Mouse (Mus musculus) layer of hippocampus, adult 8-10 months (tissue): ENCODE measurements around the gene B430218F22Rik. TPM values are rescaled to one million over a fixed set of nuclear protein-coding genes. Genes with fewer than 3 reads are reported as not detected.
"Not testable (repeated sequence)": the region's sequence is repeated elsewhere in the genome, so short reads cannot be mapped to it uniquely, and the experiment has no call there.

Source experiments
- DNase-seq, 2 experiments: peaks; one replicate each; pipeline ENCODE4 v3.0.0; 2022; ENCODE audit warnings: low spot score in 2 of 2
- total RNA-seq, 4 experiments: library from RNA; stranded (reverse); gene quantifications; 2 replicates each; pipeline ENCODE4 v1.2.4; 2022

Gene B430218F22Rik
- total RNA-seq = under 1 TPM in 3 of 4 experiments, not detected in 1; 0.41 to 0.74 (median 0.59) TPM

DNA sequence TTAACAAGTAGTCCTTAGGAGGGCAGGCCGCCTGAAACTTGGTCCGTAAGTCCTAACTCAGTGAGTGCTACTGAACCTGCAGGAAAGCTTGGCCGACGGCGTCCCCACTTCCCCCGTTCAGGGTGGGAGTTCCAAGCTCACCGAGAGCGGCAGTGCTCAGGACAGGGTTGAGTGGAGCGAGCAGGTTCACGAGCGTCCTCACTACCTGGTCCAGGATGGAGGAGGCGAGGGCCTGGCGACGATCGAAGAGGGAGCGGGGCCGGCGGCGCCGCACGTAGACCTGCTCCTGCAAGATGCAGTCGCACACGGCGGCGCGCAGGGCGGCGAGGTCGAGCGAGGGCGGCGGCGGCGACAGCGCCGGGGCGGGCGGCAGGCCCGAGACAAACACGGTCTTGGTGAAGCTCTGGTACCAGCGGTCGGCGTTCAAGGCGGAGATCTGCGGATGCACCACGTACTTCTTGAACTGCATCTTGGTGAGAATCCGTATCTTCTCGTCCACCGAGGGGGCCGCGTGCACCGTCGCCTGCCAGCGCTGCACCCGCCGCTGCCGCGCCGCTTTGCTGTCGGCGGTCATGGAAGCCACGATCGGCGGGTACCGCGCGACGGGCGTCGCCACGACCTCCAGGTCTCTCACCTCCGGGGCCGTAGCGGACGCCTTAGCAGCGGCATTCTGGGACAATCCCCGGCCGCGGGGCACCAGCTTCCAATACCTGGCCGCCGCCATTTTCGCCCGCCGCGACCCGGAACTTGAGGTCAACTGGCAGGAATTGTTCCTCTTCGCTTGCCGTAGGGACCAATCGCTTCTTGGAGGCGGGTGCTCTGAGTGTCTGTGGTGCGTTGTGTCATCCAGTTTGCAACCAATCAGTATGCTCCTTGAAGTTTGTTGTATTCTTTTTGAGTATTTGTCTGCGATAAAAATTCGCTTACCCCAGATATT is at the start of gene B430218F22Rik, which contains the start of gene Mrps30:
Gene B430218F22Rik (plus strand): TSS at position 120 of the 937 bp plus-strand sequence.
Gene Mrps30 (minus strand): TSS at position 742 of the 937 bp plus-strand sequence.
- peak; percentile 92 to 95 for DNase-seq

DNA sequence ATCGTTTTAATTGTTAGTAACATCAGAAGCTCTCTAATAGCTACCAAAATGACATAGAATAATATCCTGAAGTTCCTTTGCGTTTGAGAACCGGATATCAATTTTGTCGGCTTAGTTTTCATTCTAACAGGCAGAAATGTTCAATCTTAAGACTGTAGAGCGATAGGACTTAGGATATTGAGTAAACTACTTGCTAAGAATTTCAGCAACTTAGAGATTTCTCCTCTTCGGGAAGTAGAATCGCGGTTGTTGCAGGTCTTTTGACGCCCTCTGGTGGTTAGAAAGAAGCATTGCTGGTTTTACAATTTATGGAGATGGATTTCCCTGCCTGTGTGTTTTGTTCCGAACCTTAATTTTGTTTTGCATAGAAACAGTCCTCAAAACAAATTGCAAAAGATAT is 36.2 kb upstream of the B430218F22Rik start:
- no peak for DNase-seq

DNA sequence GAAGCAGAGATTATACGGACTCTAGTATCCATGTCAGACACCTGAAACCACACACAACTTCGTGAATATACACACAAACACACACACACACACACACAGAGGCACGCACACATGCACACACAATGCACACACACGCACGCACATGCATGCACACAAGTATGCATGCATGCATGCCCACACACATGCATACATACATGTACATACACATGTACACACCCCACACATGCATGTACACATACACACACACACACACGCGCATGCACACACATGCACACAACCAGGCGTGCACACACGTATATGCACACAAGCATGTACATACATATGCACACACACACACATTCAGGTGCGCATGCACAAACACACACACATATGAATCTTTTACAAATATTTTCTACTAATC is 35.6 kb upstream of the B430218F22Rik start:
- DNase-seq = no peak

DNA sequence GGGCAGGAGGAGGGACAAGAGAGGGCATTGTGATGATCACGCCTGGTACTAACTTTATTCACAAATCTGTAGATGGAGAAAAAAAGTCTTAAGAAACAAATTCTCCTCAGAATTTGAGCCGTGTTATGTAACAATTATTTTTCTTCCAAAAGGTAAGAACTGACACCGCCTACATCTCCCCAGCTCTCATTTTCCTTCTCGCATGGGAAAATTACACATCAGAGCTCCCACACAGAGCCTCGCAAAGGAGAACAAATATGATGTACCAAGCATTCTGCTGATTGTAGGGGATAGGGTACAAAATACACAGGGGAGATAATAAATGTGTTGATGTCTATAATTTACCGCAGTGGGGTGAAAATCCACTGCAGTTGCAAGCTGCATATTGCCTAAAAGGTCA is 23.1 kb upstream of the B430218F22Rik start:
- DNase-seq = peak in 1 of 2 experiments; percentile 23

DNA sequence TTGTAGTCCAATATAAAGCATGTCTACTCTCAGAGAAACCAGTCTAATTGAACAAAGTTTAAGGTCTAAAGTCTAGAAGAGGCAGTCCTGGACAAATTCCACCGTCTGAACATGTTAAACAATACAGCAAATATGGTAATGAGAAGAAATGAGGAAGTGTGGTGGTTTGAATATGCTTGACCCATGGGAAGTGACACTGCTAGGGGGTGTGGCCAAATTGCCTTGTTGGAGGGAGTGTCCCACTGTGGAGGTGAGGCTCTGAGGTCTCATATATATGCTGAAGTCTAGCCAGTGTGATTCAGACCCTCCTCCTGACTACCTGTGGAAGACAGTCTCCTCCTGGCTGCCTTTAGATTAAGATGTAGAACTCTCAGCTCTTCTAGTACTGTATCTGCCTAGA is 20.7 kb upstream of the B430218F22Rik start:
- DNase-seq = no peak

DNA sequence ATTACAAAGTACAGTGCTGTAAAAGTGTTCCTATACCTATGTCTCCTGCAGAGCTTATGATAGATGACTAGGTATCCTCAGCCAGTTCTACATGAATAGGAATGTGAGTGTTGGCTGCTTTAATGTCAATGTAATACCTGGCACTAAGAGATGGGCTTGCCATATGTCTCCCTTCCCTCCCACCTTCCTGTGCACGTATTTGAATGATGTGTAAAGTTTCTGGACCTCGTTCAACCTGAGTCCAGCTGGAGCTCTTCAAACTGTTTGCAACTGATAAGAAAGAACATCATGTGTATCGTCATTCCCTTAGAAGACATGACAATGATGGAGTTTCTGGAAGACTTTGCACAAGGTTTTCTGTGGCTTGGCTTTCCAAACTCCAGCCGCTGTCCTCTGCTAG is 13.6 kb upstream of the B430218F22Rik start:
- DNase-seq = peak in 1 of 2 experiments; percentile 11

DNA sequence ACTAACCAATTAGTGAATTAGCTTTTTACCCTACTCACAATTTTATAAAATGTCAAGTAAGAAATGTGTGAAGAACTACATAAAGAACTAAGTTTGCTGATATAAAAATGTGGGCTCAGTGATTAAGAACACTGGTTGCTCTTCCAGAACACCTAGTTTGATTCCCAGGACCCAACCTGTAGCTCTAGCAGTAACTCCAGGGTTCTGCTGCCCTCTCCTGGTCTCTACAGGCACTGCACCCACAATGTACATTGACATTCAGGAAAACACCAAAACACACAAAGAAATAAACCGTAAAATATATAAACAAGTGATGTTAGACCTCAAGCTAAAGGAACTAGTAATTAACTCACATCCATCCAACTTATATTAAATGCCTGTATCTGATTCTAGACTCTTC is 7.3 kb upstream of the B430218F22Rik start:
- DNase-seq = peak; percentile 30 to 71

DNA sequence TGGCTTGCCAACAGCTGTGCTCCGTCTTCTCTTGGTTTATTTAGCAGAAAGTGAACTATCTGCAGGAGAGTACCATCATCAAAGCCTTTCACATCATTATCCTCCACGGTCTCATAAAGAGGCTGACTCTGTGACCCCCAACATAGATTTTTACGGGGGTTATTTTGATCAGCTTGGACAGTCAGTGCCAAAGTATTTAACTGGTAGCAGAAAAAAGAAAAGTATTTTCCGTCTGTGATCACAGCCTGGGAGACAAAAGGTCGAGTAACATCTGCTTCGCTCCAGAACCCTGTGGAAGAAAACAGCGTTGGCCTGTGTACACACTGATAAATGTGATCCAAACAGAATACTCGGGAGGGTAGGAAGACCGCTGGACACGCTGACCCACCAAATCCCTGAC is 6.0 kb upstream of the B430218F22Rik start:
- no peak for DNase-seq

DNA sequence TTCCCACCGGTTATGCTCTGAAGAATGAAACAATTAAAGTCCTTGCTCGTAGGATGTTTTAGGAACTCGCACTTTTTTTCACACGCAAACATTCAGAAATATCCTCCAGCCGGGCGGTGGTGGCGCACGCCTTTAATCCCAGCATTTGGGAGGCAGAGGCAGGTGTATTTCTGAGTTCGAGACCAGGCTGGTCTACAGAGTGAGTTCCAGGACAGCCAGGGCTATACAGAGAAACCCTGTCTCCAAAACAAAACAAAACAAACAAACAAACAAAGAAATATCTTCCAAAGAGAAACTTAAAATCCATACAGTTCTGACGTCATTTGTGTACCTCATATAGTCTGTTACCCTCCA is 995 bp downstream of the B430218F22Rik start:
- DNase-seq = not testable (repeated sequence)

DNA sequence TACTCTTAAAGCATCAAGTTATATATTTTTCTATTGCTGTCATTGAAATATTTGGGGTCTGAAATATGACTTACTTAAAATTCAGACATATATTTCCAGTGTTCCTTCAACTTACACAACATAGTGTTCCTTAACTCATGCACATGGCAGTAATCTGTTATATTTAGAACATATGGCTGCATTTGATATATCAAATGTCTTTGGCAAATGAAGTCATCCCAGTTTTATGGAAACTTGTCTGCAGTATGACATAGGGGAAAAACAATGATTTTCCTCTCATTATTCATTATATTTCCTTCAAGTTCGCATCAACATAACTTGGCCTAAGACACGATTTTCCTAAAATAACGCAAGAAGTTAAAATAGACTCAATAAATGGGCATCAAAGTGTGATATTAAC is 9.4 kb downstream of the B430218F22Rik start:
- DNase-seq = no peak

DNA sequence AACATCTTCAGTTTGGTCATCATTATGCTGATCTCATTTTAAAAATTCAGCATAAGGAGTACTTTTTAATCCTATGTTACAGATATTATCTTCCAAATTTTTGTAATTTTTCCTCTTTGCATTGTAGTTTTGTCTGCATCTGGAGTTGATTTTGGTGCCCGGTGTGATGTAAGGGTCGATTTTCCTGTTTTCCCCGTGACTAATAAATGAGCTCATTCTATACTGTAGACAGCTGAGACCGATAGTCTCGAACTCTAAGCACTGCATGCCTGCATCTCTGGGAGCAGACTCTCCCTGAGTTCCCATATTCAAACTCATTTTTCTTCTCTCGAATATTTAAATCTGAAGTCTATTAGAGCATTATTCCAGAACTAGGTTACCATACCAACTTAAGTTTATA is 13.9 kb downstream of the B430218F22Rik start:
- DNase-seq = no peak

DNA sequence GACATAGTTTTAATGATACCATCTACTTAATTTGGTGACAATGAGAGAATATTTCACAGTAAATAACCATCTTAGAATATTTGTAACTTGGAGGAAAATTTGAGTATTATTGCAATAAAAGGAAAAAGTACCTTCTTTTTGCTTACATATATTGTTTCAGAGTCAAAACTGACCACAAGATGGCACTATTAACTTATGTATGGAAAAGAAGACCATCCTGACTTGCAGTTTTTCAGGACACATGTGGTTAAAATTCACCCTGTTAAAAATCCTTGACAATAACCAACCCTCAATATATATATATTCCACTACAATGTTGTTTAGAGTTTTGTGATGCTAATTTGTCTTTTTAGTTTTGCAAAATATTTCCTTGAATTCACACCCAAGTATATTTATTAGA is 17.1 kb downstream of the B430218F22Rik start:
- DNase-seq = no peak

DNA sequence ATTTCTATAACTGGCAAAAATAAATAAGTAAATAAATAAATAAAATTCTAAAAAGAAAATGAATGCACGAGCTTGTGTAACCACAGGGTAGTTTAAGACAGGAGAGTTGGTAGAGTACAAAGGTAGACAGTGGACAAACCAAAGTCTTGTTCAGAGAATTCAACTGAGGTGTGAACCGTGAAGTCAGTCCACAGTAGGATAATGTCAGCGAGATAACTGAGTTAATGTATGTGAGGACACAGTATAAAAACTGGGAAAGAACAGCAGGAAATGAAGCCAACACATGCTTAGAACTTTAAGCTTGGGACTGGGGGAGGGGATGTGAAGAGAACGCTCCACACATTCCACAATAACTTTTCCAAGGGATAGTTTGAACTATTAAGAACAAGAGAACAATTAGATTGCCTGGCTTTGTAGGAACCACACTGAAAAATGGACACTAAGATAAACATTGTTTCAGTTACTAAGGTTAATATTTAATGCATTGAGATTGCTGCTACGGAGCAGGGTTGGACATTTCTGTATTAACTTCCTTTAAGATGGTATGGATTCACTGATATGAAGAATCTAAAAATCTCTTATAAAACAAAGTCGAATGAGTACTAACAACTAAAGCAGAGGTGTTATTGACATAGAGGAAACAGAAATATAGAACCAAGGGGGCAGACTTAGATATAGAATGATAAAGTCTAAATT is 25.0 kb downstream of the B430218F22Rik start:
- DNase-seq = no peak

DNA sequence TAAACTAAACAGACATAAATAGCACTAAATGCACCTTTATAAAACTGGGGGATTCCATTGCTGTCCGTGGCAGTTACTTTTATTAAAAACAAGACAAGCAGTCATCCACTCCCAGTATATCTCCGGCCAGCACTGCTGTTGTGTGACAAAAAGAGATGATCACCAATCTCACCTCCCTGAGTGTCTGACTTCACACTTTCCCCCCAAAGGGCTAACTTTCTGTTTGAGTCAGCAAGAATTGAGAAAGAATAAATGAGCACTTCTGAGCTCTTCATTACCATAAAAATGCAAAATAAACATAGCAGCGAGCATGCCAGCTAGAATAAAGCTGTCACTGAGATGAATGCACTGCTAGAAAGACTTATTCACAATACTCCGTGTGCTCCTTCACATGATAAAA is 31.7 kb downstream of the B430218F22Rik start:
- no peak for DNase-seq

DNA sequence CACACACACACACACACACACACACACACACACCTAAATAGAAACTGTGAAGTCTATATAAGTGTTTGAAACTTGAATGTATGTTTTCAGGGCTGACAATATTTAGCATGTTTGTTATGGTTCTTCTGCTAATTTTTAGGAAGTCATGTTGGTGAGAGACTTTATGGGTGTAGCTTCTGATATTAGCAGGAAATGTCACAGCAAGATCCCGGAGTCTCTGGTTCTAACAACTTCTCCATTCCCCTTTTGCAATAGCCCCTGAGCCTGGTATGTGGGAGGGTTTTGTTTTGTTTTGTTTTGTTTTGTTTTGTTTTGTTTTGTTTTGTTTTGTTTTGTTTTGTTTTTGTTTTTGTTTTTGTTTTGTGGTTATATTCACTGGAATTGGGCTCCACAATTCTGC is 34.0 kb downstream of the B430218F22Rik start:
- DNase-seq = no peak

DNA sequence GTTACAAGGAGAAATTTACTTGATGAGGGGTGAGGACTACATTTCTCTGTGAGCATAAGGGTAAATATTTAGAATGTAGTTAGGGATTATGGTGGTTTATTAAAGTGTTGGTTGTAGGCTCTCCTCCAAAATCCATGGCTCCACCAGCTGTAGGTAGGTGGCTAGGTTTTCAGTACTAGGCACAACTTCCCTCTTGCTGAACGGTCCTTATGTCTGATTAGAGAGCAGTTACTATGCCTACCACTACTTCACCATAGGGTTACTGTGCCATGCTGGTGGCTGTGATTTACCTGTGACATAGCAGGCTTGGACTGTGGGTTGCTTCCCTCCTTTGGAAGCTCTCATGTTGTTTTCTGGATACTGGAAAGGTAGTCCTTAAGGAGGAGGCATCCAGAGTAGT is 34.4 kb downstream of the B430218F22Rik start:
- DNase-seq = no peak

Other genes starting within 250 kb of the B430218F22Rik start
- 10 to 100 TPM; 17.2 to 18.6 (median 17.8) TPM for gene Mrps30, start 622 bp downstream of the B430218F22Rik start, total RNA-seq